Mouse (Mus musculus) left cerebral cortex, postnatal 10 days (tissue): ENCODE measurements around the gene Zfp541. TPM values are rescaled to one million over a fixed set of nuclear protein-coding genes. Genes with fewer than 3 reads are reported as not detected.

Experiments used
- total RNA-seq, 2 experiments: library from RNA; stranded (reverse); gene quantifications; 2 replicates each; pipeline ENCODE4 v1.2.3; 2021

Zfp541 gene
- total RNA-seq, 2 experiments from 2014 or later: 0.26 to 0.58 TPM

Other genes starting within 250 kb of the Zfp541 start
- not detected for gene Obox6, start 222.1 kb upstream of the Zfp541 start, total RNA-seq
- not detected for gene Crx, start 181.8 kb upstream of the Zfp541 start, total RNA-seq
- under 1 TPM; 0.16 to 0.30 TPM for gene Crxos, start 179.2 kb upstream of the Zfp541 start, total RNA-seq
- 1,000 to 10,000 TPM; 1,526 to 1,528 TPM for gene Selenow, start 139.4 kb upstream of the Zfp541 start, total RNA-seq
- 100 to 1,000 TPM; 104 TPM for gene Nop53, start 115.7 kb upstream of the Zfp541 start, total RNA-seq
- 1 to 10 TPM; 7.1 to 7.5 TPM for gene Ehd2, start 94.2 kb upstream of the Zfp541 start, total RNA-seq
- gene Bicra, start 13.9 kb upstream of the Zfp541 start, total RNA-seq: 10 to 100 TPM; 13.4 to 14.1 TPM
- gene Napa, start 36.6 kb downstream of the Zfp541 start, total RNA-seq: 100 to 1,000 TPM; 181 TPM
- 10 to 100 TPM; 47.3 to 47.7 TPM for gene Kptn, start 58.1 kb downstream of the Zfp541 start, total RNA-seq
- gene Slc8a2, start 68.0 kb downstream of the Zfp541 start, total RNA-seq: 100 to 1,000 TPM; 285 to 298 TPM
- gene Meis3, start 113.3 kb downstream of the Zfp541 start, total RNA-seq: 10 to 100 TPM; 42.4 to 46.4 TPM
- 10 to 100 TPM; 10.3 to 10.5 TPM for gene Dhx34, start 160.2 kb downstream of the Zfp541 start, total RNA-seq
- gene C5ar2, start 182.3 kb downstream of the Zfp541 start, total RNA-seq: under 1 TPM; 0.53 to 0.79 TPM
- gene C5ar1, start 197.7 kb downstream of the Zfp541 start, total RNA-seq: under 1 TPM; 0.71 to 0.83 TPM
- gene Inafm1, start 211.8 kb downstream of the Zfp541 start, total RNA-seq: 10 to 100 TPM; 33.0 to 35.6 TPM
- gene Ccdc9, start 225.0 kb downstream of the Zfp541 start, total RNA-seq: 10 to 100 TPM; 85.5 to 89.0 TPM
- gene Bbc3, start 246.6 kb downstream of the Zfp541 start, total RNA-seq: 10 to 100 TPM; 30.1 to 34.6 TPM